Mouse (Mus musculus): ENCODE measurements around the gene E130218I03Rik. TPM values are rescaled to one million over a fixed set of nuclear protein-coding genes. Genes with fewer than 3 reads are reported as not detected.

E130218I03Rik gene
- polyA plus RNA-seq, 1 experiment = not detected

DNA sequence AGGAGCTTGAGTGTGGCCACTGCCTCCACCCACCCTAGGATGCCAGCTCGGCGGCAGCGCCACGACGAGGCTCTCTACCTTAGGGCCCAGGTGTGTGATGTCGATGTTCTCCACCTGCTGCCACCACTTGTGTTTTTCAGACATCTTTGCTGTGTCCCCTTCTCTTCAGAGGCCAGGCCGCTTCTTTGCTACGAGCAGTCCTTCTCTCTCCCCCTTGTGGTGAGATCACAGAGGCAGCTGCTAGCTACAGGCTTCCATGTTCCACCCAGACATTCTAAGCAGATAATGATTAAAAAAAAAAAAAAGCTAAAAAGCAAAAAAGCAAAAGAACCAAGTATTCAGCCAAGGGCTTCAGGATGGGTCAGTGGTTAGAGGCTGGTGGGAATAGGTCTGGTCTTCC is 16.3 kb upstream of the E130218I03Rik start, which contains the start of gene Catsper4:
TSS of gene Catsper4 (minus strand) at position 190 of the 400 bp plus-strand sequence.
- Histone ChIP-seq H3K27me3 (ENCODE audit: control insufficient read depth, insufficient read depth, low read length) (no peaks in the 10 kb centered on the region), H3K4me3 (ENCODE audit: low read depth, low read length) (no peak within 1 kb of the TSS), H3K4me1 (ENCODE audit: control insufficient read depth, insufficient read depth, insufficient read length, low read length) (peaks cover 7% of the 10 kb centered on the region; the same call in 1 of the 2 replicates), H3K36me3 (ENCODE audit: control insufficient read depth, insufficient read depth, low read length) (peaks cover 27% of the 10 kb centered on the region), H3K27ac (ENCODE audit: insufficient read depth, low read depth, low read length) (no peak within 1 kb of the TSS)
- WGBS = 79% methylated on average over 8 of the region's 8 CpGs
- TF ChIP-seq POLR2A (IDR thresholded peaks at IDR 0.05; ENCODE audit: low read depth, low read length) (no peak), CTCF (IDR thresholded peaks at IDR 0.05; ENCODE audit: extremely low read depth, insufficient read length, insufficient replicate concordance, low read depth, low read length) (no peak)

GRCm38 (mm10) chr4:134230431-134230830 is 13.0 kb upstream of the E130218I03Rik start:
- WGBS = 18% methylated on average over 8 of the region's 8 CpGs
- Histone ChIP-seq H3K27me3 (ENCODE audit: control insufficient read depth, insufficient read depth, low read length) (no peaks in the 10 kb centered on the region), H3K4me1 (ENCODE audit: control insufficient read depth, insufficient read depth, insufficient read length, low read length) (peaks cover 2% of the 10 kb centered on the region; the same call in 1 of the 2 replicates), H3K4me3 (ENCODE audit: low read depth, low read length) (no peak overlapping the region), H3K27ac (ENCODE audit: insufficient read depth, low read depth, low read length) (peak overlapping the region; percentile 23; the same call in 1 of the 2 replicates), H3K36me3 (ENCODE audit: control insufficient read depth, insufficient read depth, low read length) (peaks cover 48% of the 10 kb centered on the region)
- TF ChIP-seq CTCF (IDR thresholded peaks at IDR 0.05; ENCODE audit: extremely low read depth, insufficient read length, insufficient replicate concordance, low read depth, low read length) (no peak), POLR2A (IDR thresholded peaks at IDR 0.05; ENCODE audit: low read depth, low read length) (no peak)

- Histone ChIP-seq H3K27me3 (ENCODE audit: control insufficient read depth, insufficient read depth, low read length) (no peaks in the 10 kb centered on the region), H3K27ac (ENCODE audit: insufficient read depth, low read depth, low read length) (no peak overlapping the region), H3K4me3 (ENCODE audit: low read depth, low read length) (no peak overlapping the region), H3K4me1 (ENCODE audit: control insufficient read depth, insufficient read depth, insufficient read length, low read length) (peaks cover 11% of the 10 kb centered on the region; the same call in 1 of the 2 replicates), H3K36me3 (ENCODE audit: control insufficient read depth, insufficient read depth, low read length) (peaks cover 38% of the 10 kb centered on the region)
- WGBS = 78% methylated on average over 5 of the region's 5 CpGs
- TF ChIP-seq CTCF (IDR thresholded peaks at IDR 0.05; ENCODE audit: extremely low read depth, insufficient read length, insufficient replicate concordance, low read depth, low read length) = no peak
- TF ChIP-seq POLR2A (IDR thresholded peaks at IDR 0.05; ENCODE audit: low read depth, low read length) = no peak
These were observed 8.6 kb upstream of the E130218I03Rik start for GRCm38 (mm10) chr4:134234876-134235275.

DNA sequence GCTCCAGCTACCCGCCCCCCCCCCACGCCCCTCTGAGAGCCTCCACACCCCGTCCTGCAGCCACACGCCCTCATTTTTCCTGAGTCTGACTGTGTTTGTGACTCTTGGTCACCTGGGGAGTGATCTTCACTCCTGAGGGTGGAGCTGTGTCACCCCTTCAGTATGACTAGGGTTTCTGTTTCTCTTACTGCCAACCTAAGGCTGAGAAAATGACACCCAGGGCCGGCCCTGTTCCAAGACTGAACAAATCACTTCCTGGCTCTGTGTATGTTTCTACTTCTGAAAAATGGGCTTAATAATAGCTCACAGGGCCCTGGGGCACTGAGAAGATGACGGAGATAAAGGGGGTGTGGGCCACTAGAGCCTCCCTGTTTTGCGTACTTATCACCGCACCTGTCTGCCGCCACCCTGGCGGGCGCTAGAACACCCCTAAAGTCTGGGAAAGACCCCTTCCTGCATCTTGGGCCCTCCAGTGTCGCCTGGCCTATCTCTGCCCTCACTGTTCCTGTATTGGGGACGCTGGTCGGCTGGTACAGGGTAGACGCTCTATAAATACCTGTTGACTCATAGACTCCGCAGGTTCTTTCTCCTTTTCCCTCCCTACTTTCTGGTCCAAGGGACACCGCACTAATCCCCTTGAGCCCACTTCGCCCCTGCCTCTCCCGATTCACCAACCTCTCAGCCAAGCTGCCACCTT is 5.7 kb upstream of the E130218I03Rik start:
- WGBS = 19% methylated on average over 19 of the region's 19 CpGs
- Histone ChIP-seq H3K4me3 (ENCODE audit: low read depth, low read length) (peak overlapping the region; percentile 86), H3K27me3 (ENCODE audit: control insufficient read depth, insufficient read depth, low read length) (no peaks in the 10 kb centered on the region), H3K36me3 (ENCODE audit: control insufficient read depth, insufficient read depth, low read length) (peaks cover 22% of the 10 kb centered on the region), H3K27ac (ENCODE audit: insufficient read depth, low read depth, low read length) (peak overlapping the region; percentile 94), H3K4me1 (ENCODE audit: control insufficient read depth, insufficient read depth, insufficient read length, low read length) (peaks cover 9% of the 10 kb centered on the region; the same call in 1 of the 2 replicates)
- TF ChIP-seq CTCF (IDR thresholded peaks at IDR 0.05; ENCODE audit: extremely low read depth, insufficient read length, insufficient replicate concordance, low read depth, low read length) = no peak; the same call in 1 of the 2 replicates
- no peak for TF ChIP-seq POLR2A (IDR thresholded peaks at IDR 0.05; ENCODE audit: low read depth, low read length)

- TF ChIP-seq CTCF (IDR thresholded peaks at IDR 0.05; ENCODE audit: extremely low read depth, insufficient read length, insufficient replicate concordance, low read depth, low read length) (no peak), POLR2A (IDR thresholded peaks at IDR 0.05; ENCODE audit: low read depth, low read length) (peak; percentile 67; the same call in 1 of the 2 replicates)
- 1% methylated on average over 18 of the region's 18 CpGs for WGBS
- H3K36me3 ChIP-seq (ENCODE audit: control insufficient read depth, insufficient read depth, low read length) = peaks cover 17% of the 10 kb centered on the region
- peak within 1 kb of the TSS; percentile 94 for H3K27ac ChIP-seq (ENCODE audit: insufficient read depth, low read depth, low read length)
- peaks cover 9% of the 10 kb centered on the region; the same call in 1 of the 2 replicates for H3K4me1 ChIP-seq (ENCODE audit: control insufficient read depth, insufficient read depth, insufficient read length, low read length)
- peak within 1 kb of the TSS; percentile 86 for H3K4me3 ChIP-seq (ENCODE audit: low read depth, low read length)
- no peaks in the 10 kb centered on the region for H3K27me3 ChIP-seq (ENCODE audit: control insufficient read depth, insufficient read depth, low read length)
These were observed 5.2 kb upstream of the E130218I03Rik start, which contains the start of gene Cnksr1 for GRCm38 (mm10) chr4:134238279-134238651. Gene Cnksr1 (minus strand): TSS chr4:134238399.

- Histone ChIP-seq H3K27ac (ENCODE audit: insufficient read depth, low read depth, low read length) (peak overlapping the region; percentile 43), H3K4me1 (ENCODE audit: control insufficient read depth, insufficient read depth, insufficient read length, low read length) (peaks cover 9% of the 10 kb centered on the region; the same call in 1 of the 2 replicates), H3K27me3 (ENCODE audit: control insufficient read depth, insufficient read depth, low read length) (no peaks in the 10 kb centered on the region), H3K4me3 (ENCODE audit: low read depth, low read length) (peak overlapping the region; percentile 86; the same call in 1 of the 2 replicates), H3K36me3 (ENCODE audit: control insufficient read depth, insufficient read depth, low read length) (peaks cover 16% of the 10 kb centered on the region)
- 8% methylated on average over 10 of the region's 10 CpGs for WGBS
- TF ChIP-seq CTCF (IDR thresholded peaks at IDR 0.05; ENCODE audit: extremely low read depth, insufficient read length, insufficient replicate concordance, low read depth, low read length) (no peak), POLR2A (IDR thresholded peaks at IDR 0.05; ENCODE audit: low read depth, low read length) (no peak)
These were observed 4.8 kb upstream of the E130218I03Rik start for GRCm38 (mm10) chr4:134238686-134239085.

DNA sequence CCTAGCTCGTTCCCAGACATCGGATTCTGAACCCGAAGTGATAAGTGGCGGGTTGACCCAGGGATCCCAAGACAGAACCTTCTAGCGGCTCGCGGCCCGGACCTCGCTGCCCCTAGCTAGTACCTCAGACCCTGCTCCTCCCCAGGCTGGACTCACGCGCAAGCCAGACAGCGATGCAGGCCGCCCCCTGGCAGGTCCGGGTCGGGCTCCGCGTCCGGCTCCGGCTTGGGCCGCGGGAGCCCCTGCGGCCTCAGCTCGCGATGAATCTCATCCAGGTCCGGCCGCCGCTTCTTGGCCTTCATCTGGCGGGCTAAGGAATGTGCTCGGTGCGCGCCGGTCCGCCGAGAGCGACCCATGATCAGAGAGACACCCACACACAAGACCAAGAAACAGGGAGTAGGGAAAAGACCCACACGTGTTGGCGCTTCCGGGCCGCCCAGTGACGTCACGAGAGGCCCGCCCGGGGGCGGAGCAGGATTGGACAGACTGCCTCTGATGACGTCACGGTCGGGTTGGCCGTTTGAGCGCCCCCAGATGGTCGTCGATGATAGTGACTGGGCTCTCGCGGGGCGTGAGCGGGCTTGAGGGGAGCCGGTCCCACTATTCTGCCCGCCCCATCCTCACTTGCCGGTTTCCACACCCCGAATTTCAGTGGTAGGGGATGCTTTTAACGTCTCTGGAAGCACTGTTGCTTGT is 1.8 kb downstream of the E130218I03Rik start, which contains the start of gene Zfp593:
TSS of gene Zfp593 (minus strand) at position 445 of the 696 bp plus-strand sequence.
- H3K36me3 ChIP-seq (ENCODE audit: control insufficient read depth, insufficient read depth, low read length) = no peaks in the 10 kb centered on the region

More for the DNA sequence above, 1.8 kb downstream of the E130218I03Rik start, which contains the start of gene Zfp593:
- Histone ChIP-seq H3K4me1 (ENCODE audit: control insufficient read depth, insufficient read depth, insufficient read length, low read length) (peaks cover 10% of the 10 kb centered on the region), H3K27ac (ENCODE audit: insufficient read depth, low read depth, low read length) (no peak within 1 kb of the TSS), H3K27me3 (ENCODE audit: control insufficient read depth, insufficient read depth, low read length) (peaks cover 13% of the 10 kb centered on the region), H3K4me3 (ENCODE audit: low read depth, low read length) (peak within 1 kb of the TSS; percentile 81)
- under 1% methylated on average over 60 of the region's 60 CpGs for WGBS
- TF ChIP-seq CTCF (IDR thresholded peaks at IDR 0.05; ENCODE audit: extremely low read depth, insufficient read length, insufficient replicate concordance, low read depth, low read length) (peak; percentile 84), POLR2A (IDR thresholded peaks at IDR 0.05; ENCODE audit: low read depth, low read length) (0 out of 2 replicates have a peak, but pooled peaks have one; percentile 6)
